Mouse (Mus musculus) G1E (cell line): Measurements from ENCODE around the gene Yy2.

ENCODE experiments used
- CTCF ChIP-seq: IDR thresholded peaks from 2 replicates; pipeline ENCODE4 v1.5.1; 2012; ENCODE audit warnings: low read depth, low read length, inconsistent platforms, mixed read lengths
- GATA1 ChIP-seq: IDR thresholded peaks from 2 replicates; pipeline ENCODE4 v1.6.1; 2012; ENCODE audit warnings: borderline replicate concordance, low read length, inconsistent platforms, mixed read lengths
- GATA2 ChIP-seq: IDR thresholded peaks from 2 replicates; pipeline ENCODE4 v1.6.1; 2012; ENCODE audit warnings: low read depth, low read length, inconsistent platforms, borderline replicate concordance
- POLR2AphosphoS5 ChIP-seq: IDR thresholded peaks from 2 replicates; pipeline ENCODE4 v1.6.1; 2012; ENCODE audit warnings: low read depth, low read length, inconsistent platforms; ENCODE audit not compliant: insufficient replicate concordance
- TAL1 ChIP-seq: conservative IDR thresholded peaks from 2 replicates; pipeline ENCODE4 v1.6.1; 2012; ENCODE audit warnings: low read depth, low read length, inconsistent platforms, mixed read lengths

GRCm38 (mm10) chrX:157601450-157601849, 32.7 kb upstream of the Yy2 start:
- TF ChIP-seq CTCF = no peak
- TF ChIP-seq GATA1 = no peak
- no peak for TF ChIP-seq GATA2
- TF ChIP-seq TAL1 = no peak
- no peak for TF ChIP-seq POLR2AphosphoS5
